Mouse (Mus musculus) intestine, embryonic 16.5 days (tissue): ENCODE data around the gene Raf1. TPM values are rescaled to one million over a fixed set of nuclear protein-coding genes. Genes with fewer than 3 reads are reported as not detected.
"Not testable (repeated sequence)": the region's sequence is repeated elsewhere in the genome, so short reads cannot be mapped to it uniquely, and the experiment has no call there.

ENCODE experiments used
- ATAC-seq: fragments of 200-750 bp; cut with Nextera tagmentation; 2 replicates; pipeline ENCODE4 v1.8.0; 2017; ENCODE audit warnings: moderate TSS enrichment, moderate library complexity
- H3K27ac ChIP-seq: fragments of 300-500 bp; sonication (generic); 2 replicates; pipeline ENCODE4 v1.5.1; 2014; ENCODE audit warnings: mild to moderate bottlenecking, low read length
- H3K27me3 ChIP-seq: fragments of 300-500 bp; sonication (generic); replicated peaks from 2 replicates; pipeline ENCODE4 v1.6.1; 2014; ENCODE audit warnings: low read length, control low read depth, mixed read lengths; ENCODE audit not compliant: control insufficient read depth, insufficient read depth
- H3K36me3 ChIP-seq: fragments of 300-500 bp; sonication (generic); 2 replicates; pipeline ENCODE4 v1.6.1; 2014; ENCODE audit warnings: low read length, control low read depth; ENCODE audit not compliant: control insufficient read depth, insufficient read depth
- H3K4me1 ChIP-seq: fragments of 300-500 bp; sonication (generic); 2 replicates; pipeline ENCODE4 v1.6.1; 2014; ENCODE audit warnings: low read length, control low read depth, mixed read lengths; ENCODE audit not compliant: control insufficient read depth, insufficient read depth
- H3K4me2 ChIP-seq: fragments of 300-500 bp; sonication (generic); 2 replicates; pipeline ENCODE4 v1.6.1; 2014; ENCODE audit warnings: low read depth, low read length, control low read depth
- H3K4me3 ChIP-seq: fragments of 300-500 bp; sonication (generic); 2 replicates; pipeline ENCODE4 v1.5.1; 2014; ENCODE audit warnings: mild to moderate bottlenecking, low read length
- H3K9ac ChIP-seq: fragments of 300-500 bp; sonication (generic); 2 replicates; pipeline ENCODE4 v1.6.1; 2014; ENCODE audit warnings: low read depth, low read length
- H3K9me3 ChIP-seq: fragments of 300-500 bp; sonication (generic); 2 replicates; pipeline ENCODE4 v1.6.1; 2016; ENCODE audit warnings: low read length, control low read depth; ENCODE audit not compliant: control insufficient read depth
- WGBS: fragments of 180-500 bp; shearing (Covaris S2); extraction: QIAGEN DNeasy Blood & Tissue Kit; methylation state at CpG from one replicate; pipeline ENCODE4 v1.1.7; 2014; 5-methylcytosine and 5-hydroxymethylcytosine counted together
- polyA plus RNA-seq: library from polyadenylated mRNA; unstranded; fragments of >200 nt; fragmentation: Nextera tagmentation; extraction: Ambion mirVana; gene quantifications from 2 replicates; pipeline ENCODE4 v1.2.1, GENCODE M21; 2015

Raf1 gene
- polyA plus RNA-seq, 1 experiment from 2014 or later: 71.4 TPM

- not testable (repeated sequence) for H3K9ac ChIP-seq, H3K4me1 ChIP-seq, H3K27me3 ChIP-seq, ATAC-seq, H3K4me2 ChIP-seq, H3K9me3 ChIP-seq, H3K4me3 ChIP-seq, H3K27ac ChIP-seq
- peaks cover 13% of the 10 kb centered on the region; the same call in 1 of the 2 replicates for H3K36me3 ChIP-seq
- 94% methylated on average over 7 of the region's 7 CpGs for WGBS
Measured at GRCm38 (mm10) chr6:115638188-115638587, 38.2 kb downstream of the Raf1 start.

DNA sequence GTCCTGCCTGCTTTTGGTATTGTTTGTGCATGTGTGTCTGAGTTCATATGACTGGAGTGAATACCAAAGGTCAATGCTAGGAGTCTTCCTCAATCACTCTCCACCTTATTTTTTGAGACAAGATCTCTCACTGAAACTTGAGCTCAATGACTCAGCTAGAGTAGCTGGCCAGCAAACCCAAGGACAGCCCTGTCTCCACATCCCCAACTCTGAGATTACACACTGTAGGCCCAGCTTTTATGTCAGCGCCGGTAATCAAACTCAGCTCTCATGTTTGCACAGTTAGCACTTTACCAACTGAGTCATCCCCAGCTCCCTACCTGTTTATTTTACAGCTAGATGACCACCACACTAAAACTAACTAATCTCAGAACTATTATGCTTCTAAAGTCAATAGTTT, 42.4 kb downstream of the Raf1 start:
- ATAC-seq: no peak
- H3K27me3 ChIP-seq: no peaks in the 10 kb centered on the region
- no peak overlapping the region for H3K4me3 ChIP-seq
- no peaks in the 10 kb centered on the region for H3K9me3 ChIP-seq
- H3K36me3 ChIP-seq: peaks cover 16% of the 10 kb centered on the region
- no peak overlapping the region for H3K4me2 ChIP-seq
- WGBS: 71% methylated on average over 2 of the region's 2 CpGs
- peak overlapping the region; percentile 45; the same call in 1 of the 2 replicates for H3K27ac ChIP-seq
- no peak overlapping the region for H3K9ac ChIP-seq
- H3K4me1 ChIP-seq: no peaks in the 10 kb centered on the region

- no peaks in the 10 kb centered on the region for H3K27me3 ChIP-seq
- WGBS: 84% methylated on average over 3 of the region's 3 CpGs
- H3K9me3 ChIP-seq: no peaks in the 10 kb centered on the region
- ATAC-seq: no peak
- H3K4me3 ChIP-seq: no peak overlapping the region
- H3K4me2 ChIP-seq: no peak overlapping the region
- H3K36me3 ChIP-seq: peaks cover 16% of the 10 kb centered on the region
- no peak overlapping the region for H3K27ac ChIP-seq
- H3K9ac ChIP-seq: no peak overlapping the region
- no peaks in the 10 kb centered on the region for H3K4me1 ChIP-seq
Measured at GRCm38 (mm10) chr6:115631056-115631795, 45.2 kb downstream of the Raf1 start.

- Histone ChIP-seq H3K9ac (no peak overlapping the region), H3K4me2 (no peak overlapping the region), H3K36me3 (peaks cover 7% of the 10 kb centered on the region), H3K4me1 (no peaks in the 10 kb centered on the region), H3K9me3 (no peaks in the 10 kb centered on the region), H3K27ac (no peak overlapping the region), H3K27me3 (no peaks in the 10 kb centered on the region), H3K4me3 (no peak overlapping the region)
- ATAC-seq: no peak
- 88% methylated on average over 5 of the region's 5 CpGs for WGBS
Measured at GRCm38 (mm10) chr6:115626121-115626520, 50.3 kb downstream of the Raf1 start.

- Histone ChIP-seq H3K9ac (no peak overlapping the region), H3K9me3 (no peaks in the 10 kb centered on the region), H3K27ac (no peak overlapping the region), H3K4me2 (no peak overlapping the region), H3K36me3 (peaks cover 28% of the 10 kb centered on the region), H3K4me1 (no peaks in the 10 kb centered on the region), H3K27me3 (no peaks in the 10 kb centered on the region), H3K4me3 (no peak overlapping the region)
- WGBS: 63% methylated on average over 1 of the region's 1 CpGs
- ATAC-seq: no peak
Measured at GRCm38 (mm10) chr6:115620942-115621341, 55.5 kb downstream of the Raf1 start.

DNA sequence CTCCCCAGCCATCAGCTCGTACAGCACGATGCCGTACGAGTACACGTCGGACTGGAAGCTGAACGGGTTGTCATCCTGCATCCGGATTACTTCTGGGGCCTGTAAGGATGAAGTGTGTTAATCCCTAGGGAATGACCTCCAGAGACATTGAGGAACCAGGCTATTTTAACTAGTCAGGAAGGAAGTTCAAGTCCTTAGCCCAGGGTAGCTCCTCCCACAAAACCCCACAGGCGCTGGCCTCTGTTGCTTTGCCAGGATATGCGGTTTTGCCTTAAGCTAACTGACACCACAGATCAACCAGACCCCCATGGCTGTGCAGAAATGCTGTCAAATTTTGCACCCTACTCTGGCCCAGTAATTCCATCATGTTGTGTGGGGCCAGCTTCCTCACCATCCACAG, 56.6 kb downstream of the Raf1 start:
- no peaks in the 10 kb centered on the region for H3K4me1 ChIP-seq
- no peak for ATAC-seq
- peaks cover 26% of the 10 kb centered on the region for H3K36me3 ChIP-seq
- no peak overlapping the region for H3K4me2 ChIP-seq
- H3K27me3 ChIP-seq: no peaks in the 10 kb centered on the region
- no peak overlapping the region for H3K4me3 ChIP-seq
- 83% methylated on average over 10 of the region's 10 CpGs for WGBS
- no peaks in the 10 kb centered on the region for H3K9me3 ChIP-seq
- no peak overlapping the region for H3K9ac ChIP-seq
- no peak overlapping the region for H3K27ac ChIP-seq

DNA sequence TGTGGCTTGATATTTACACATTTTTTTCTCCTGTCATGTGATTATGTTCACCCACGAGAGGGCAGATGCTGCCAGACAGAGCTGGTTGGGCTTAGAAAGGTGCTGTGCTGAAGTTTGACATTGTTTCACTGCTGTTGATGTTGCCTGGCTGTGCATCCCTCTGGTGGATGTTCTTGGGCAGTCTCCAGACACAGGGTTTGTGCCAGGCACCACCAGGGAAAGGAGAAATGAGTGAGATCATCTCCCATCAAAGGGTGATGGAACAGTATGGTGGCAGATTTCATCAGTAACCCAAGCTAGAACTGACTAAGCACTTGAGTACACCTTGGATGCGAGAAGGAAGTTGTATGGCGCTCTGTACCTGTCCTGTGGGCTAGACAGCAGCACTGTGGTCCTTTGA, 60.5 kb downstream of the Raf1 start:
- no peak for ATAC-seq
- Histone ChIP-seq H3K27me3 (no peaks in the 10 kb centered on the region), H3K4me2 (no peak overlapping the region), H3K9ac (no peak overlapping the region), H3K27ac (no peak overlapping the region), H3K36me3 (peaks cover 24% of the 10 kb centered on the region), H3K9me3 (no peaks in the 10 kb centered on the region), H3K4me3 (no peak overlapping the region), H3K4me1 (no peaks in the 10 kb centered on the region)
- 85% methylated on average over 3 of the region's 3 CpGs for WGBS

- Histone ChIP-seq H3K9ac (no peak overlapping the region), H3K4me3 (no peak overlapping the region), H3K27ac (no peak overlapping the region), H3K9me3 (no peaks in the 10 kb centered on the region), H3K4me2 (no peak overlapping the region), H3K27me3 (no peaks in the 10 kb centered on the region), H3K4me1 (no peaks in the 10 kb centered on the region), H3K36me3 (peaks cover 19% of the 10 kb centered on the region)
- ATAC-seq: no peak
Measured at GRCm38 (mm10) chr6:115613793-115614192, 62.6 kb downstream of the Raf1 start.

DNA sequence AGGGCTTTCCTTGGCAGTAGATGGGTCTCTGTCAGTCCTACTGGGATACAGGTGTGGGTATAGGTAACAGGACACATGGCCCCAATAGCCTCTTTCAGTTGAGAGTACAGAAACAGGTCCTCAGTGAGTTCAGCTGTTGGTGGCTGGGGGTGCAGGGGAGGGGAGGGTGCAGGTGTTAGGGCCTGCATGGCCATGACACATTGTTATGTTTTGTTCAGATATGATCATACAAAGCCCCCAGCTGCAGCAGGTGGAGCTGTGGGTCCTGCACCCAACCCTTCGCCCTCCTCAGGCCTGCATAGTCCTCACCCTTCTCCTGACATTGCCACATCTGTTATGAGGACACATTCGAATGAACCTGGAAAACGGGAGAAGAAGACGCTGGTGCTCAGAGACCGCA, 66.1 kb downstream of the Raf1 start:
- 92% methylated on average over 5 of the region's 5 CpGs for WGBS
- H3K4me3 ChIP-seq: no peak overlapping the region
- H3K27me3 ChIP-seq: no peaks in the 10 kb centered on the region
- no peak overlapping the region for H3K27ac ChIP-seq
- no peaks in the 10 kb centered on the region; the same call in 1 of the 2 replicates for H3K4me1 ChIP-seq
- H3K9ac ChIP-seq: no peak overlapping the region
- H3K9me3 ChIP-seq: no peaks in the 10 kb centered on the region
- H3K4me2 ChIP-seq: no peak overlapping the region
- ATAC-seq: no peak
- H3K36me3 ChIP-seq: peaks cover 8% of the 10 kb centered on the region; the same call in 1 of the 2 replicates

GRCm38 (mm10) chr6:115609121-115609520, 67.3 kb downstream of the Raf1 start:
- Histone ChIP-seq H3K9me3 (no peaks in the 10 kb centered on the region), H3K4me1 (no peaks in the 10 kb centered on the region; the same call in 1 of the 2 replicates), H3K4me2 (no peak overlapping the region), H3K36me3 (peaks cover 8% of the 10 kb centered on the region; the same call in 1 of the 2 replicates), H3K4me3 (no peak overlapping the region), H3K27me3 (no peaks in the 10 kb centered on the region), H3K27ac (no peak overlapping the region), H3K9ac (no peak overlapping the region)
- no peak for ATAC-seq
- WGBS: 65% methylated on average over 3 of the region's 3 CpGs
